Mouse (Mus musculus): ENCODE measurements around the gene Lpcat4. TPM values are rescaled to one million over a fixed set of nuclear protein-coding genes. Genes with fewer than 3 reads are reported as not detected.

Gene Lpcat4
- polyA plus RNA-seq (2015; fragmentation: Nextera tagmentation; extraction: Ambion mirVana): 6.7 and 9.5 TPM in 2 replicates

DNA sequence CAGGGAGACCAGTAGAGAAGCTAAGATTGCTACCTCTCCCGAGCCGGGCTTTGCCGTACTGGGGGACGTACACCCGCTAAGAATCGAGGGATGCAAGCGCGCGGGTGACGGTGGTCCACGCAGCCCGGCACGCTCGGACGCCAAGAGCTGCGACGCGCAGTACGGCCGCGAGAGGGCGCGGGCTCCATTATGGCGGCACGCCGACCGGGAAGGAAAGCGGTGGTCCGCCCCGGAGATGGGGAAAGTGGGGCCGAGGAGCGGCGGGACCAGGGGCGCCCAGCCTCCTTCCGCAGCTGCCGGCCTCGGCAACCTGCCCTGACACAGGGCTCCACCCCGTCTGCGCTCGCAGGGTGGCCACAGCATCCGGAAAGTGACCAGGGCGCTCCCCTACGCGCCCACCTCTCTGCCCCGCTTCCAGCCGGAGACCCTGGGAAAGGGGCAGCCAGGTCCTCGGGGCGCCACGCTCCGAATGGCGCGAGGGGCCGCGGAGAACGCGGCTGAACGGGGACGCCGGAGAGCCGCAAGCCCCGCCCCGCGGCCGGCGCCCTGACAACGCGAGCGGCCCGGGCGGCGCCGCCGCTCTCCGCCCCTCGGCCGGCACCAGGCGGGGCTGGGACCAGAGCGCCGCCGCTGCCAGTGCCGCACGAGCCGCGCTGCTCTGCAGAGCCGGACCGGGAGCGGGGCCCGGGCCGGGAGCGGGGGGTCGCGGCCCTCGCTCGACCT, at the start of gene Lpcat4:
Gene Lpcat4, plus strand, starts transcription at position 257 of the 723 bp plus-strand sequence.

DNA sequence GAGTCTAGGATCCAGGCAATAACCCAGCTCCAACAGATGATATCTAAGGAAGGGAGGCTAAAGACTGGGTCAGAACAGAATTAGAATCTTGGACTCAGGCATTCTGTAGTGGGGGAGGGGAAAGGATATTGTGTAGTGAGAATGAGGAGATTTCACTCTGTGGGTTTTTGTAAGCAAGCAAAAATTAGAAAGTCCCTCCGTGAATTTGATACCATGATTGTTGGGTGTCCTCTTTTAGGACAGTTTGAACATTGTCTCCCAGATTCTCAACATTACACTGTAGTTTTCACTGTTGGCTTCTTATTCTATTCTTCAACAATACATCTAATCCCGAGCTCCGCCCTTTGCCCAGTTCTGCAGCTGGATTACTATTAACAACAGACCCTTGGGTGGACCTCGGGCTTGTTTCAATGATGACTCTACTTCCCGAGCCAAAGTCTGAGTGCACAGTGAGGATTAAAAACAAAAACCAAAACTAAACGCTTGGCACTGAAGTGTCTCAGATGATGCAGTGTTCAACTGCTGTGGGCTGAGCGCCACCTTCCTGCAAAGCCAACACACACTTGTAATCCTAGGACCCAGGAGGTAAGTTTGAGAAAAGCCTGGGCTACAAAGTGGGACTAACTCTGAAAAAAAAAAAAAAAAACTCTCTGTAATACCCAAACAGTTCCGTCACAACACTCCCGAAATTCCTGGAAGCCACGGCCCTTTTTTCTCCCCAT, 20.1 kb downstream of the Lpcat4 start, which contains the start of gene Nutm1:
Gene Nutm1, minus strand, starts transcription at position 51 of the 722 bp plus-strand sequence.

DNA sequence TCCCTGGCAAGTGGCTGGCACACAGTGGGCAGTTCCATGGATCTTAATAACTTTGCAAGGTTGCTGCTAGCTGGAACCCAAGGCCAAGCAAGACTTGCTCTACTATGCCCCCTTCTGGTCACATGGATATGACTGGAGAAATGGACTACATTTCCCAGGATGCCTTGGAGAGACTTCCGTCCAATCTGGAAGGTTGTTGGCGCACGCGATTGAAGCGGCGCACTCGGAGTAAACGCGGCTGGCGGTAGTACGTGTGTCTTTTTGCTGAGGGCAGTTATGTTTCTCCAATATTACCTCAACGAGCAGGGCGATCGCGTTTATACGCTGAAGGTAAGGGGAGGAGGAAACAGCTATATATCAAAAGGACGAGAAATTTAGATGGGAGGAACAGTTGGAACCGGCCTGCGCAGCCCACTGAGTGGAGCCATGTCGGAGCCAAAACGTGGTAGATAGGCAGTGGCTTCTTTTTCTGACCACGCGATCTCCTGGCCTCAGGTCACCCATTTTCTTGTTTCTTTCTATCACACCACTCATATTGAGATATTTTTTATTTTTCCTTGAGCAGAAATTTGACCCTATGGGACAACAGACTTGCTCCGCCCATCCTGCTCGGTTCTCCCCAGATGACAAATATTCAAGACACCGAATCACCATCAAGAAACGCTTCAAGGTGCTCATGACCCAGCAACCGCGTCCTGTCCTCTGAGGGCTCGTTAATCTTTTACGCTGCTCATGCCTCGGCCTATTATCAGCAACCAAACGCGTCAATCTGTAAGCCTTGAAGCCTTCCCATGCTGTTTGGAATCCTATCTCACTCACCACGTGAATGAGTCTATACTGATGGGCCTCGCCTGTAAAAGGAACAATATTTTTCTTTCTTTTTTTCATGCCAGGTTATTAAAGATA, 22.7 kb downstream of the Lpcat4 start, which contains the start of gene Nop10:
Gene Nop10, plus strand, starts transcription at position 179 of the 906 bp plus-strand sequence.

DNA sequence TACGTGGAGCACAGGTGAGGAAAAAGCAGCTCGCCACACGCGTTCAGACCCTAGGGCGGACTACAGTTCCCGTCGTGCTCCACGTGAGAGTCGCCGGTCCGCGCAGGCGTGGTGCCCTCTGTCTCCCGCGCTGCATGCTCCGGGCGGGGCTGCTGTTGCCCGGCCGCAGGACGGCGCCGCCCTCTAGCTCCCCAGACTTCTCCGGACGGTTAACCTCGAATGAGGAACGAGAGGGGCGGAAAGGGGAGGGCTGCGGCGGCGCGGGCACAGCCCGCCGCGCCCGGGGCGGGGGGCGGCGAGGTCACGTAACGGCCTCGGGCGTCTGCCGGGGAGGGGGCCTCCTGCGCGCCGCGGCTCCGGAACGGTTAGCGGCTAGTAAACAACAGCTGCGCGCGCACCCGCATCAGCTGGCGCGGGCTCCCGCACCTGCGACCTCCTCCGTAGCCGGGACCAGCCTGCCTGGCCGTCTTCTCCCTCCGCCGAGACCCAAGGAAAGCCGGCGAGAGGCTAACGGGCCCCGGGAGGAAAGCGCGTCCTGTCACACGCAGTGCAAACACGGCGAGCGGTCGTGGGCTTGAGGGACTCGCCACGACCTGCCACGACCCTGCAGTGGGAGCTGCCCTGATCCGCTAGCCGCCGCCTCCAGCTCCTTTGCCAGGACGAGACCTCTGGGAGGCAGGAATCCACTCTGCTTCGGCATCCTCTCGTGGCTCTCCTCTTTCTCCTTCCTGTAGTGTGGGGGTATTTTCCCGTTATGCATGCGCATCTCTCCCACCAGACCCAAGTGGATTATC, 26.4 kb downstream of the Lpcat4 start, which contains the start of gene Slc12a6:
Gene Slc12a6, plus strand, starts transcription at position 378 of the 794 bp plus-strand sequence.

DNA sequence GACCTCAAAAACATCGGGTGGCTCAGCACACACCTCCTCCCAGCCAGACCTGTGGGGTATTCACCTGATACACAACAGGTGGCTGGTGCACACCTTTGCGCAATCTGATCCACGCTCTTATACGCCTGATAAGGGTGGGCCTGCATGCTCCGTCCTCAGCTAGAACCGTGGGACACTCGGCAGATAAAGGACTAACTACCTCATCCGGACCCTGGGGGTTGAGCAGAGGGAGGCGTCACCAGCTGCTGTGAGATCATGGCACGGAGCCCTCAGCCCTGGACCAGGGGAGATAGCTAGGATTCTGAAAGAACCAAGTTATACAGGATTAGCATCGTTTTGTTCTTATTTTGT, 26.9 kb downstream of the Lpcat4 start, which contains the start of gene Gm21985:
Gene Gm21985, plus strand, starts transcription at position 73 of the 351 bp plus-strand sequence.

Other genes starting within 250 kb of the Lpcat4 start
- not detected in 2 replicates for gene Olfr1309, start 249.2 kb upstream of the Lpcat4 start, polyA plus RNA-seq (2015; fragmentation: Nextera tagmentation; extraction: Ambion mirVana)
- not detected in 2 replicates for gene Olfr1310, start 226.8 kb upstream of the Lpcat4 start, polyA plus RNA-seq (2015; fragmentation: Nextera tagmentation; extraction: Ambion mirVana)
- not detected in 2 replicates for gene Olfr1311, start 215.1 kb upstream of the Lpcat4 start, polyA plus RNA-seq (2015; fragmentation: Nextera tagmentation; extraction: Ambion mirVana)
- gene Olfr1312, start 189.2 kb upstream of the Lpcat4 start, polyA plus RNA-seq (2015; fragmentation: Nextera tagmentation; extraction: Ambion mirVana): not detected in 2 replicates
- gene Olfr1313, start 161.6 kb upstream of the Lpcat4 start, polyA plus RNA-seq (2015; fragmentation: Nextera tagmentation; extraction: Ambion mirVana): not detected in 2 replicates
- gene Olfr1314, start 142.7 kb upstream of the Lpcat4 start, polyA plus RNA-seq (2015; fragmentation: Nextera tagmentation; extraction: Ambion mirVana): not detected in 2 replicates
- gene Olfr1315-ps1, start 124.0 kb upstream of the Lpcat4 start, polyA plus RNA-seq (2015; fragmentation: Nextera tagmentation; extraction: Ambion mirVana): not detected in 2 replicates
- not detected in 2 replicates for gene Olfr1316, start 104.5 kb upstream of the Lpcat4 start, polyA plus RNA-seq (2015; fragmentation: Nextera tagmentation; extraction: Ambion mirVana)
- gene Olfr1317, start 99.1 kb upstream of the Lpcat4 start, polyA plus RNA-seq (2015; fragmentation: Nextera tagmentation; extraction: Ambion mirVana): not detected in 2 replicates
- 0.03 TPM in 1 of 2 replicates, not detected in the other for gene Olfr1318, start 85.3 kb upstream of the Lpcat4 start, polyA plus RNA-seq (2015; fragmentation: Nextera tagmentation; extraction: Ambion mirVana)
- 0.05 TPM in 1 of 2 replicates, not detected in the other for gene Nutm1, start 19.8 kb downstream of the Lpcat4 start, polyA plus RNA-seq (2015; fragmentation: Nextera tagmentation; extraction: Ambion mirVana)
- gene Nop10, start 22.5 kb downstream of the Lpcat4 start, polyA plus RNA-seq (2015; fragmentation: Nextera tagmentation; extraction: Ambion mirVana): 337 and 398 TPM in 2 replicates
- 8.2 and 9.0 TPM in 2 replicates for gene Slc12a6, start 26.4 kb downstream of the Lpcat4 start, polyA plus RNA-seq (2015; fragmentation: Nextera tagmentation; extraction: Ambion mirVana)
- not detected in 2 replicates for gene Gm21985, start 26.8 kb downstream of the Lpcat4 start, polyA plus RNA-seq (2015; fragmentation: Nextera tagmentation; extraction: Ambion mirVana)
- 143 and 157 TPM in 2 replicates for gene Emc4, start 128.6 kb downstream of the Lpcat4 start, polyA plus RNA-seq (2015; fragmentation: Nextera tagmentation; extraction: Ambion mirVana)
- gene Katnbl1, start 139.7 kb downstream of the Lpcat4 start, polyA plus RNA-seq (2015; fragmentation: Nextera tagmentation; extraction: Ambion mirVana): 24.0 and 25.0 TPM in 2 replicates
- 37.8 and 41.9 TPM in 2 replicates for gene Emc7, start 215.5 kb downstream of the Lpcat4 start, polyA plus RNA-seq (2015; fragmentation: Nextera tagmentation; extraction: Ambion mirVana)
- gene Chrm5, start 241.3 kb downstream of the Lpcat4 start, polyA plus RNA-seq (2015; fragmentation: Nextera tagmentation; extraction: Ambion mirVana): 0.25 and 0.26 TPM in 2 replicates

Measured in adrenal gland, postnatal 0 days (tissue).